Mouse (Mus musculus): ENCODE measurements around the gene Sema5a.

Sema5a gene

GRCm38 (mm10) chr15:32447558-32448349 is 203.1 kb downstream of the Sema5a start:
- no peak for DNase-seq (ENCODE audit: low spot score)

GRCm38 (mm10) chr15:32459046-32459445 is 214.4 kb downstream of the Sema5a start:
- no peak for DNase-seq (ENCODE audit: low spot score)

GRCm38 (mm10) chr15:32460238-32460637 is 215.6 kb downstream of the Sema5a start:
- no peak for DNase-seq (ENCODE audit: low spot score)

- peak; percentile 12 for DNase-seq (ENCODE audit: low spot score)
Observed at GRCm38 (mm10) chr15:32471480-32472050, 227.0 kb downstream of the Sema5a start.

- DNase-seq (ENCODE audit: low spot score): no peak
Observed at GRCm38 (mm10) chr15:32480747-32481146, 236.1 kb downstream of the Sema5a start.

GRCm38 (mm10) chr15:32485064-32485964 is 240.7 kb downstream of the Sema5a start:
- no peak for DNase-seq (ENCODE audit: low spot score)

- no peak for DNase-seq (ENCODE audit: low spot score)
Observed at GRCm38 (mm10) chr15:32487968-32488367, 243.4 kb downstream of the Sema5a start.

- no peak for DNase-seq (ENCODE audit: low spot score)
Observed at GRCm38 (mm10) chr15:32494219-32494618, 249.6 kb downstream of the Sema5a start.

GRCm38 (mm10) chr15:32494899-32495298 is 250.3 kb downstream of the Sema5a start:
- no peak for DNase-seq (ENCODE audit: low spot score)

GRCm38 (mm10) chr15:32496880-32497279 is 252.3 kb downstream of the Sema5a start:
- no peak for DNase-seq (ENCODE audit: low spot score)

GRCm38 (mm10) chr15:32505941-32506340 is 261.3 kb downstream of the Sema5a start:
- no peak for DNase-seq (ENCODE audit: low spot score)

GRCm38 (mm10) chr15:32508282-32508681 is 263.7 kb downstream of the Sema5a start:
- DNase-seq (ENCODE audit: low spot score): no peak

GRCm38 (mm10) chr15:32514877-32515276 is 270.3 kb downstream of the Sema5a start:
- no peak for DNase-seq (ENCODE audit: low spot score)

GRCm38 (mm10) chr15:32517954-32518353 is 273.3 kb downstream of the Sema5a start:
- DNase-seq (ENCODE audit: low spot score): no peak

- no peak for DNase-seq (ENCODE audit: low spot score)
Observed at GRCm38 (mm10) chr15:32532539-32532938, 287.9 kb downstream of the Sema5a start.

- DNase-seq (ENCODE audit: low spot score): no peak
Observed at GRCm38 (mm10) chr15:32533541-32534080, 289.0 kb downstream of the Sema5a start.

GRCm38 (mm10) chr15:32536755-32537503 is 292.3 kb downstream of the Sema5a start:
- DNase-seq (ENCODE audit: low spot score): no peak

GRCm38 (mm10) chr15:32537504-32537792 is 292.8 kb downstream of the Sema5a start:
- no peak for DNase-seq (ENCODE audit: low spot score)

GRCm38 (mm10) chr15:32538092-32538491 is 293.5 kb downstream of the Sema5a start:
- DNase-seq (ENCODE audit: low spot score): no peak

- DNase-seq (ENCODE audit: low spot score): no peak
Observed at GRCm38 (mm10) chr15:32542746-32543145, 298.1 kb downstream of the Sema5a start.

GRCm38 (mm10) chr15:32543181-32543580 is 298.6 kb downstream of the Sema5a start:
- no peak for DNase-seq (ENCODE audit: low spot score)

GRCm38 (mm10) chr15:32545455-32545854 is 300.8 kb downstream of the Sema5a start:
- DNase-seq (ENCODE audit: low spot score): no peak
